Mouse (Mus musculus) embryo, embryonic 11 days (tissue): ENCODE measurements around the gene Hoxa11.

Source experiments
- DNase-seq: peaks from one replicate; pipeline ENCODE4 v3.0.0-alpha.2; 2015

The Hoxa11 gene

GRCm38 (mm10) chr6:52232568-52232965, 13.0 kb downstream of the Hoxa11 start:
- DNase-seq, result no peak

- DNase-seq, result no peak
Measured at GRCm38 (mm10) chr6:52231885-52232567, 13.6 kb downstream of the Hoxa11 start.

- DNase-seq, result no peak
Measured at GRCm38 (mm10) chr6:52230516-52231165, 15.0 kb downstream of the Hoxa11 start, which contains the start of gene Hoxa9. Gene Hoxa9, minus strand, starts transcription at chr6:52231089.

GRCm38 (mm10) chr6:52229558-52230416, 15.8 kb downstream of the Hoxa11 start:
- no peak for DNase-seq

- no peak for DNase-seq
Measured at GRCm38 (mm10) chr6:52228475-52229465, 16.8 kb downstream of the Hoxa11 start.

- no peak for DNase-seq
Measured at GRCm38 (mm10) chr6:52227470-52228222, 18.0 kb downstream of the Hoxa11 start.

- no peak for DNase-seq
Measured at GRCm38 (mm10) chr6:52226569-52227257, 18.9 kb downstream of the Hoxa11 start.

GRCm38 (mm10) chr6:52225612-52226568, 19.7 kb downstream of the Hoxa11 start:
- peak; percentile 88 for DNase-seq

GRCm38 (mm10) chr6:52224895-52225611, 20.6 kb downstream of the Hoxa11 start:
- DNase-seq, result no peak

GRCm38 (mm10) chr6:52223939-52224760, 21.5 kb downstream of the Hoxa11 start:
- no peak for DNase-seq

GRCm38 (mm10) chr6:52222729-52223128, 22.9 kb downstream of the Hoxa11 start:
- DNase-seq, result peak; percentile 51

GRCm38 (mm10) chr6:52221993-52222685, 23.5 kb downstream of the Hoxa11 start:
- peak; percentile 62 for DNase-seq

GRCm38 (mm10) chr6:52221337-52221992, 24.1 kb downstream of the Hoxa11 start, which contains the start of gene Hoxa7:
Gene Hoxa7, minus strand, starts transcription at chr6:52221854.
- peak; percentile 93 for DNase-seq

- no peak for DNase-seq
Measured at GRCm38 (mm10) chr6:52220865-52221310, 24.7 kb downstream of the Hoxa11 start.

- DNase-seq, result no peak
Measured at GRCm38 (mm10) chr6:52220003-52220864, 25.4 kb downstream of the Hoxa11 start.
